Mouse (Mus musculus) E14TG2a.4 (cell line): ENCODE measurements around the gene Tsen54.

Experiments
- CTCF ChIP-seq: conservative IDR thresholded peaks from 2 replicates; pipeline ENCODE4 v1.5.1; 2014; ENCODE audit warnings: low read length
- NANOG ChIP-seq: IDR thresholded peaks from 2 replicates; pipeline ENCODE4 v1.6.1; 2014; ENCODE audit warnings: borderline replicate concordance, low read length, mixed read lengths
- POU5F1 ChIP-seq: IDR thresholded peaks from 2 replicates; pipeline ENCODE4 v1.6.1; 2014; ENCODE audit warnings: low read length, borderline replicate concordance

GRCm38 (mm10) chr11:115863895-115864294 lies 49.4 kb downstream of the Tsen54 start:
- TF ChIP-seq POU5F1: no peak
- TF ChIP-seq CTCF: peak; percentile 34
- TF ChIP-seq NANOG: no peak
